Mouse (Mus musculus) erythroid progenitor cell, adult 5-6 weeks (primary cell): Measurements from ENCODE around the gene Ccdc134. TPM values are rescaled to one million over a fixed set of nuclear protein-coding genes. Genes with fewer than 3 reads are reported as not detected.

Experiments
- total RNA-seq, 2 experiments: library from RNA; stranded (forward) in 1 of 2; stranded (reverse) in 1 of 2; fragments of 150-400 nt in 1 of 2; fragments of 186-747, 209-891 nt in 1 of 2; gene quantifications; 2 replicates each; pipeline versions ENCODE4 v1.2.3 to v1.2.4; 2015 to 2017; ENCODE audit warnings: low replicate concordance in 2 of 2

Ccdc134 gene
- total RNA-seq, 2 experiments from 2014 or later, result 2.9 to 5.5 TPM

Other genes starting within 250 kb of the Ccdc134 start
- 1.1 and 6.7 TPM in 2 replicates for gene Polr3h, start 201.7 kb upstream of the Ccdc134 start, total RNA-seq (2015; ENCODE audit: low replicate concordance)
- gene Polr3h, start 201.7 kb upstream of the Ccdc134 start, total RNA-seq (2017; ENCODE audit: low replicate concordance), result 6.0 and 9.1 TPM in 2 replicates
- gene Csdc2, start 191.2 kb upstream of the Ccdc134 start, total RNA-seq (2015; ENCODE audit: low replicate concordance), result not detected in 2 replicates
- not detected in 2 replicates for gene Csdc2, start 191.2 kb upstream of the Ccdc134 start, total RNA-seq (2017; ENCODE audit: low replicate concordance)
- 17.6 and 18.0 TPM in 2 replicates for gene Pmm1, start 167.0 kb upstream of the Ccdc134 start, total RNA-seq (2015; ENCODE audit: low replicate concordance)
- 9.4 and 14.2 TPM in 2 replicates for gene Pmm1, start 167.0 kb upstream of the Ccdc134 start, total RNA-seq (2017; ENCODE audit: low replicate concordance)
- not detected in 2 replicates for gene 1700029P11Rik, start 147.4 kb upstream of the Ccdc134 start, total RNA-seq (2015; ENCODE audit: low replicate concordance)
- not detected in 2 replicates for gene 1700029P11Rik, start 147.4 kb upstream of the Ccdc134 start, total RNA-seq (2017; ENCODE audit: low replicate concordance)
- 64.9 and 89.3 TPM in 2 replicates for gene Xrcc6, start 140.1 kb upstream of the Ccdc134 start, total RNA-seq (2015; ENCODE audit: low replicate concordance)
- gene Xrcc6, start 140.1 kb upstream of the Ccdc134 start, total RNA-seq (2017; ENCODE audit: low replicate concordance), result 104 and 112 TPM in 2 replicates
- gene Desi1, start 94.1 kb upstream of the Ccdc134 start, total RNA-seq (2015; ENCODE audit: low replicate concordance), result 21.0 and 34.2 TPM in 2 replicates
- 7.9 and 10.7 TPM in 2 replicates for gene Desi1, start 94.1 kb upstream of the Ccdc134 start, total RNA-seq (2017; ENCODE audit: low replicate concordance)
- 62.7 and 97.3 TPM in 2 replicates for gene Snu13, start 80.3 kb upstream of the Ccdc134 start, total RNA-seq (2015; ENCODE audit: low replicate concordance)
- gene Snu13, start 80.3 kb upstream of the Ccdc134 start, total RNA-seq (2017; ENCODE audit: low replicate concordance), result 46.7 and 52.1 TPM in 2 replicates
- not detected in 2 replicates for gene 4930407I10Rik, start 68.8 kb upstream of the Ccdc134 start, total RNA-seq (2015; ENCODE audit: low replicate concordance)
- not detected in 2 replicates for gene 4930407I10Rik, start 68.8 kb upstream of the Ccdc134 start, total RNA-seq (2017; ENCODE audit: low replicate concordance)
- gene Mei1, start 57.9 kb upstream of the Ccdc134 start, total RNA-seq (2015; ENCODE audit: low replicate concordance), result not detected in 2 replicates
- gene Mei1, start 57.9 kb upstream of the Ccdc134 start, total RNA-seq (2017; ENCODE audit: low replicate concordance), result not detected in 2 replicates
- gene Srebf2, start 19.3 kb downstream of the Ccdc134 start, total RNA-seq (2015; ENCODE audit: low replicate concordance), result 40.7 and 42.9 TPM in 2 replicates
- gene Srebf2, start 19.3 kb downstream of the Ccdc134 start, total RNA-seq (2017; ENCODE audit: low replicate concordance), result 36.2 and 43.0 TPM in 2 replicates
- gene Shisa8, start 84.9 kb downstream of the Ccdc134 start, total RNA-seq (2015; ENCODE audit: low replicate concordance), result not detected in 2 replicates
- not detected in 2 replicates for gene Shisa8, start 84.9 kb downstream of the Ccdc134 start, total RNA-seq (2017; ENCODE audit: low replicate concordance)
- gene Tnfrsf13c, start 96.4 kb downstream of the Ccdc134 start, total RNA-seq (2015; ENCODE audit: low replicate concordance), result 13.4 and 15.5 TPM in 2 replicates
- gene Tnfrsf13c, start 96.4 kb downstream of the Ccdc134 start, total RNA-seq (2017; ENCODE audit: low replicate concordance), result 6.7 and 11.9 TPM in 2 replicates
- 50.7 and 56.2 TPM in 2 replicates for gene Cenpm, start 116.8 kb downstream of the Ccdc134 start, total RNA-seq (2015; ENCODE audit: low replicate concordance)
- 11.6 and 36.7 TPM in 2 replicates for gene Cenpm, start 116.8 kb downstream of the Ccdc134 start, total RNA-seq (2017; ENCODE audit: low replicate concordance)
- not detected in 2 replicates for gene 1500009C09Rik, start 124.5 kb downstream of the Ccdc134 start, total RNA-seq (2015; ENCODE audit: low replicate concordance)
- gene 1500009C09Rik, start 124.5 kb downstream of the Ccdc134 start, total RNA-seq (2017; ENCODE audit: low replicate concordance), result not detected in 2 replicates
- gene Sept3, start 147.0 kb downstream of the Ccdc134 start, total RNA-seq (2015; ENCODE audit: low replicate concordance), result not detected in 2 replicates
- gene Sept3, start 147.0 kb downstream of the Ccdc134 start, total RNA-seq (2017; ENCODE audit: low replicate concordance), result not detected in 2 replicates
- not detected in 2 replicates for gene Wbp2nl, start 171.0 kb downstream of the Ccdc134 start, total RNA-seq (2015; ENCODE audit: low replicate concordance)
- gene Wbp2nl, start 171.0 kb downstream of the Ccdc134 start, total RNA-seq (2017; ENCODE audit: low replicate concordance), result not detected in 2 replicates
- 119 and 154 TPM in 2 replicates for gene Naga, start 211.0 kb downstream of the Ccdc134 start, total RNA-seq (2015; ENCODE audit: low replicate concordance)
- 62.6 and 69.7 TPM in 2 replicates for gene Naga, start 211.0 kb downstream of the Ccdc134 start, total RNA-seq (2017; ENCODE audit: low replicate concordance)
- gene Pheta2, start 211.0 kb downstream of the Ccdc134 start, total RNA-seq (2015; ENCODE audit: low replicate concordance), result 88.4 and 89.0 TPM in 2 replicates
- gene Pheta2, start 211.0 kb downstream of the Ccdc134 start, total RNA-seq (2017; ENCODE audit: low replicate concordance), result 85.0 and 97.9 TPM in 2 replicates
- gene Smdt1, start 211.0 kb downstream of the Ccdc134 start, total RNA-seq (2015; ENCODE audit: low replicate concordance), result 137 and 202 TPM in 2 replicates
- 52.8 and 71.0 TPM in 2 replicates for gene Smdt1, start 211.0 kb downstream of the Ccdc134 start, total RNA-seq (2017; ENCODE audit: low replicate concordance)
- 91.4 and 203 TPM in 2 replicates for gene Ndufa6, start 226.4 kb downstream of the Ccdc134 start, total RNA-seq (2015; ENCODE audit: low replicate concordance)
- 31.5 and 64.6 TPM in 2 replicates for gene Ndufa6, start 226.4 kb downstream of the Ccdc134 start, total RNA-seq (2017; ENCODE audit: low replicate concordance)